Mouse (Mus musculus) lung, postnatal 25 days (tissue): ENCODE data around the gene Galnt2.

ENCODE experiments used
- DNase-seq: peaks from one replicate; pipeline ENCODE4 v3.0.0; 2022; ENCODE audit warnings: low spot score

Galnt2 gene

GRCm38 (mm10) chr8:124235536-124235935 is 4.3 kb downstream of the Galnt2 start:
- no peak for DNase-seq

GRCm38 (mm10) chr8:124239350-124239749 is 8.2 kb downstream of the Galnt2 start:
- DNase-seq, result no peak

GRCm38 (mm10) chr8:124240932-124241331 is 9.7 kb downstream of the Galnt2 start:
- DNase-seq, result no peak

GRCm38 (mm10) chr8:124242208-124242607 is 11.0 kb downstream of the Galnt2 start:
- DNase-seq, result peak; percentile 34

GRCm38 (mm10) chr8:124242913-124243312 is 11.7 kb downstream of the Galnt2 start:
- DNase-seq, result no peak

GRCm38 (mm10) chr8:124247581-124247980 is 16.4 kb downstream of the Galnt2 start:
- peak; percentile 53 for DNase-seq

- DNase-seq, result no peak
These were observed 17.5 kb downstream of the Galnt2 start for GRCm38 (mm10) chr8:124248688-124249087.

- no peak for DNase-seq
These were observed 19.1 kb downstream of the Galnt2 start for GRCm38 (mm10) chr8:124250255-124250654.

GRCm38 (mm10) chr8:124250785-124251184 is 19.6 kb downstream of the Galnt2 start:
- peak; percentile 86 for DNase-seq

GRCm38 (mm10) chr8:124252533-124252950 is 21.4 kb downstream of the Galnt2 start:
- DNase-seq, result peak; percentile 63

GRCm38 (mm10) chr8:124253939-124254338 is 22.7 kb downstream of the Galnt2 start:
- DNase-seq, result no peak

- DNase-seq, result no peak
These were observed 25.6 kb downstream of the Galnt2 start for GRCm38 (mm10) chr8:124256841-124257240.

- peak; percentile 78 for DNase-seq
These were observed 26.2 kb downstream of the Galnt2 start for GRCm38 (mm10) chr8:124257363-124257762.

GRCm38 (mm10) chr8:124259146-124259545 is 28.0 kb downstream of the Galnt2 start:
- no peak for DNase-seq

- no peak for DNase-seq
These were observed 28.7 kb downstream of the Galnt2 start for GRCm38 (mm10) chr8:124259925-124260324.

- DNase-seq, result no peak
These were observed 29.2 kb downstream of the Galnt2 start for GRCm38 (mm10) chr8:124260371-124260770.

GRCm38 (mm10) chr8:124263058-124263457 is 31.9 kb downstream of the Galnt2 start:
- no peak for DNase-seq

- DNase-seq, result no peak
These were observed 32.8 kb downstream of the Galnt2 start for GRCm38 (mm10) chr8:124264032-124264431.

GRCm38 (mm10) chr8:124264671-124265070 is 33.5 kb downstream of the Galnt2 start:
- DNase-seq, result no peak

- DNase-seq, result no peak
These were observed 33.9 kb downstream of the Galnt2 start for GRCm38 (mm10) chr8:124265130-124265529.

GRCm38 (mm10) chr8:124265798-124266197 is 34.6 kb downstream of the Galnt2 start:
- DNase-seq, result peak; percentile 53

GRCm38 (mm10) chr8:124267206-124267605 is 36.0 kb downstream of the Galnt2 start:
- no peak for DNase-seq

- peak; percentile 60 for DNase-seq
These were observed 39.3 kb downstream of the Galnt2 start for GRCm38 (mm10) chr8:124270504-124270903.

- no peak for DNase-seq
These were observed 39.7 kb downstream of the Galnt2 start for GRCm38 (mm10) chr8:124270904-124271303.

- DNase-seq, result no peak
These were observed 40.3 kb downstream of the Galnt2 start for GRCm38 (mm10) chr8:124271518-124271917.
